Mouse (Mus musculus) left cerebral cortex, postnatal 10 days (tissue): ENCODE data around the gene Ms4a12. TPM values are rescaled to one million over a fixed set of nuclear protein-coding genes. Genes with fewer than 3 reads are reported as not detected.
A peak's percentile ranks its signal among the peaks of the same experiment; 100 is the strongest.
"Not testable (repeated sequence)": the region's sequence is repeated elsewhere in the genome, so short reads cannot be mapped to it uniquely, and the experiment has no call there.

Experiments used
- DNase-seq, 2 experiments: peaks; one replicate each; pipeline ENCODE4 v3.0.0; 2021 to 2022; ENCODE audit warnings: low spot score in 2 of 2, mixed read lengths in 1 of 2; ENCODE audit errors: extremely low spot score in 1 of 2
- intact Hi-C: fragments of 180-260 bp; cut with DNase I; formaldehyde crosslinking; loops from one replicate; pipeline ENCODE4 v1.15.1; 2025
- total RNA-seq, 2 experiments: library from RNA; stranded (reverse); gene quantifications; 2 replicates each; pipeline ENCODE4 v1.2.3; 2021

Gene Ms4a12
- total RNA-seq, result not detected

DNA sequence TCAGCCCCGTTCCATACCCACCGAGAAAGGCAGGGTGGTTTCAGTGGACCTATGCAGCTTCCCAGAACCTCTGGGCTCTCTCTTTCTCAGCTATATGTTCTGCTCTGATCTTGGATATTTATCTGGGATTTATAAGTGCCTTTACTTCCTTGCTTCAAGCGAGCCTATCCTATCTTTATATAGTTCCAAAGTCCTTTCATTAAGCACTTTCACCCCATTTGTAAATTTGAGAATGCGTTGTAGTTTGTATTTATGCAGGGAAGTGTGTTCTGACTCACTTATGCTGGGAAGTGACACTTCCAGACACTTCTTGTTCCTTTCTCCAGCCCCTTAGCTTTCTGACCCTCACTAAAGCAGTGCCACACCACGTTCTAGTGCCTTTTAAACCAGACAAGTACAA, at the start of gene Ms4a12:
Gene Ms4a12 (minus strand): TSS at position 101 of the 400 bp plus-strand sequence.
- DNase-seq, result no peak
- intact Hi-C loops, result no loop called here

DNA sequence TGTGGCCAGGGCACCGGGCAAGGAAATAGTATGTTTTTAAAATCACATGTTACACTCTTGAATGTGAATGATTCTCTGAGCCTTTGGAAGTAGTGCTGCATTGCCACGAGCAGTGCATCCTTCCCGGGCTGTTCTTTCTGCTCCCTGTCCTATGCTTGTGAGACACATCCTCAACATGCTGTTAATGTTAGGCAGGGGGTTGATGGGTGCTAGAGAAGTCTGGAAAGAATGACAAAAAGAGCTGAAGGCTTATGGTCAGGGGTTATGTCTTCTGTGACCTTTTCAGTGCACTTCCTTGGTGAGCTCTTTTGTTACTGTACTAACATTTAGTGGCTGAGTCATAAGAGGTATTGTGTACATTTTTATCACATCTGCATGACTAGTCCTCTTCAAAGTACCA, 48.0 kb upstream of the Ms4a12 start:
- no peak for DNase-seq
- intact Hi-C loops, result no loop called here

DNA sequence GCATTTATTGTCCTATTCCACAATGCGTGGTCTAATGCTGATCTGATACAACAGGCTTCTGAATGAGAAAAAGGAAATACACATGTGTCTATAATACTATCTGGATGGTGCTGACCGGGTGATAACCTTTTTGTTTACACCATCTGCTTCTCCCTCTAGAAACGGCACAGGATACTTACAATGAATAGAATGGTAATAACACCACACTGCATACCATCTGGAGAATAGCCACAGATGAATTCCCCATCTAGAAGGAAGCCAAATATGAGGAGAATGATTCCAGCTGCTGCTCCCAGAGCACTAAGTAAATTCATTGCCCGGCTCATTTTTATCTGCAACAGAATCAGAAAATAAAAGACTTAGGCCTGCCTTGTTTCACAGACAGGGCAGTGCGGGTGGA, 44.2 kb upstream of the Ms4a12 start:
- no peak for DNase-seq
- intact Hi-C loops, result no loop called here

DNA sequence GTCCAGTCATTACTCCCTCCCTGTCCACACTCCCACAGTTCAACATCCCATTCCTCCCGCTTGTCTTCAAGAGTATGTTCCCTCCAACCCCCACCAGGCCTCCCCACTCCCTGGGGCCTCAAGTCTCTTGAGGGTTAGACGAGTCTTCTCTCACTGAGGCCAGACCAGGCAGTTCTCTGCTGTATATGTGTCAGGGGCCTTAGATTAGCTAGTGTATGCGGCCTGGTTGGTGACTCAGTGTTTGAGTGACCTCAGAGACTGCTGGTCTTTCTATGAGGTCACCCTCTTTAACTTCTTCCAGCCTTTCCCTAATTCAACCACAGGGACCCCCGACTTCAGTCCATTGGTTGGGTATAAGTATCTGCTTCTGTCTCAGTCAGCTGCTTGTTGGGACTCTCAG, 34.7 kb upstream of the Ms4a12 start:
- DNase-seq, result no peak
- intact Hi-C loops, result no loop called here

DNA sequence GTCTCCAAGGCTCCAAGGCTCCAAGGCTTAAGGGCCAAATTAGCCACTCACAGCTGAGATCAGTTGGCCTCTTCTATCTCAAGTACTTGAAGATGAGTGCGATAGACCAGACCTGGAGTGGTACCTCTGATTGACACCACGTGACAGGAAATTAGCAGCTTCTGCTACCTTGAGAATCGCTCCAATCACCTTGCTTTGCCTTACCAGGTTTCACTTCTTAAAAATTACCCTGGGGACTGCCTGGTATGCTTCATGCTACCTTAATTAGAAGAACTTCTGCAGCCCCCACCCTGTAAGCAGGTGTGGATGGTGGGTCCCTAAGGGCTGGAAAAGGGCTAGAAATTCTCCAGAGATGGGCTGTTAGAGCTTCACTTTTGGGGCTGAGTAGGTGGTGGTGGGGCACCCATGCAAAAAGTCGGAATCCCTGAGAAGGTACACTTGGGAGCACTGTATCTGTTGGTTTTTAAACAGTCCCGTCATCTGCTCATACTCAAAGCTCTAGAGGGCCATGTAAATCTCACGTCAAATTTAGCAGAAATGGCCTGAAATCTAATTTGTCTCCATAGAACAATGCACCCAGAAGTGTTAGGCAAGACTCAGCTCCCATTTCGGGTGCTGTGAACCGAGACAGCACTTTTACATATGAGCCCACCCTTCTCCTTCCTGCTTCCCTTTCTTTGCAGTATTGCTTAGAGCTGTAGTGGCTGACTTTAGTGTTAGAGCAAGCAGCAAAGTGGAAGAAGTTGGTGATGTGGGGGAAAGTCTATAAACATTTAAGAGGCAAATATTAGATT, 34.0 kb upstream of the Ms4a12 start, which contains the start of gene Ms4a1:
Gene Ms4a1 (minus strand): TSS at position 190 of the 794 bp plus-strand sequence.
- DNase-seq, result no peak
- intact Hi-C loops, result no loop called here

DNA sequence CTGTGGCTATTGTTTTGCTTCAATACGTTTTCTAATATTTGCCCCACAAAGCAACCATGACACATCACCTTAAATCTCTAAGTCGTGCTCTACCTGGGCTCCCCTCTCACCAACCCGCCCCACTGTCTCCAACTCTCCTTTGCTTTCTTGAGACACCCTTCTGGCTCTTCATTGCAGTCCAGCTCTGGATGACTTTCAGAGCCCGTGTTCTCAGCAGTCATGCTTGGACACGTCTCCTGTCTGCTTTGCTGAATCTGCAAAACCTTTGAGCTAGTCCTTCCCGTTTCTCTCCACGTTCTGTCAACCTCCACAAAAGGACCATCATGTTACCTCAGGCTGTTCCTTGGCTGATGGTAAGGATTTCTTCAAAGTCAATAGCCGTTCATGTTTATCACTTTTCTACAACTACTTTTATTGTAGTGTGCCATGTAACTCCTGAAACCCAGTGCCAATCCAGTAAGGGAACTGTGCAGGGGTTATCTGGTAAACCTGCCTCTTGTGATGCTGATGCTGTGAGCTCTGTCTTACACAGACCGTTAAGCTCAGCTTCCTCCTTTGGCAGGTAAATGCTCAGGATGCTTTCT, 32.4 kb upstream of the Ms4a12 start:
- no peak for DNase-seq
- intact Hi-C loops, result no loop called here

DNA sequence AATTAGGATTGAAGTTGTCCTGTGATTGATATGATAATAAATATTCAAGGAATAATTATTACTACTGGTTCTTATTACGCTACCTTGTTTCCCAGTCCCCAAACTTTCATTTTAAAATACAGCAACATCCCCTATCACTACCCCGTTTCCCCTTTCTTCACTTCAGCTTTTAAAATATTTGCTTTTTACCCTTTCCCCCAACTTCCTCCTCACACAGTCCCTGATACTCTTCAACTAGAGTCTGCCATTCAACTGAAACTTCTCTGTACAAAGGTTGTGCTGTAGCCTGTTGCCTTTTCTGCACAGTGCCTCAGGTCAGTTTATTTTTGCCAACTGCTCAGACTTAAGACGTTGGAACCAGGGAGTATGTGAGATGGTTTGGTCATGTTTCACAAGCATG, 31.3 kb upstream of the Ms4a12 start:
- DNase-seq, result no peak
- intact Hi-C loops, result no loop called here

DNA sequence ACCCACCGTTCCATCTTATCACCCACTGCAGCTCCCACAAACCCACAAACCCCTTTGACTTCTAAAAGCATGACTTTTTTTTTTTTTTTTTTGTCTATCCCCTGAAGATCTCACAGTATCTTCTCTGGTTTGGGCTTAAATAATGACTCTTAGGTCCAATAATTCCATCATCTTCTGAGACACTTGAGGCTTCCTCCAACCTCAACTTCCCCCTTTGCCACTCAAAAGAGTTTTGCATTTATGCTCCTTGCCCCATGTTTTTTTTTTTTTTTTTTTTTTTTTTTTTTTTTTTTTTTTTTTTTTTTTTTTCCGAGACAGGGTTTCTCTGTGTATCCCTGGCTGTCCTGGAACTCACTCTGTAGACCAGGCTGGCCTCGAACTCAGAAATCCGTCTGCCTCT, 30.7 kb upstream of the Ms4a12 start:
- intact Hi-C loops, DNase-seq: not testable (repeated sequence)

DNA sequence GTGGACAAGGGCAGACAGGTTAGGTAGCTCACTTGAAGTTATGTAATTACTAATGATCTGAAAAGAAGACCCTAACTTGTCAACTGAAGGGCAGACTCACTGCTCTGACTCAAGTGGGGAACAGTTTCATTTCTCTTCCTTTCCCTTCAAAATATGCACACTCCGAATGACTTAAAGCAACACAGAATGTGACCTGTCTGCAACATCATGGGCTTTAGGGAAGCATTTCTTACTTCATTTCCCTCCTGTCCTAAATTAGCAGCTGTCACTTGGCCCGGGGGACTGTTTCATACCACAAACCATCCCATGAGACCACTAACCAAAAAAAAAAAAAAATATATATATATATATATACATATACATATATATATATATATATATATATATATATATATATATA, 29.3 kb upstream of the Ms4a12 start:
- intact Hi-C loops, result no loop called here
- no peak for DNase-seq

DNA sequence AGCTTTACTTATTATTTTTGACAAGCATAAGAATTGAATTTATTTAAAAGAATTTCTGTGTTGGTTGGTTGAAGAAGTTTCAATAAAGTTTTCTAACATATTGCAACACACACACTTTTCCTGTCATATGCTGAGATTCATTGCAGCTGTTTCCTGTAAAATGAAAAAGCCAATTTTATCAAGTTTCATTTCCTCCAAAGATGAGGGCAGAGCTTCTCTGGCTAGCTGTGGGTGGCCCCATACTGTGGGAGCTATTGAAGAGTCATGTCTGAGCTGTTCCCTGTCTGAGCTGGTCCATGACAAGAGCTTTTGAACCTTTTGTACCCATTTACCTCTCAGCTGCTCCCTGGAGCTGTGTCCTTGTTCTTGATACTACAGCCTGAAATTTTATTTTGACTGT, 12.0 kb upstream of the Ms4a12 start:
- DNase-seq, result no peak
- intact Hi-C loops, result no loop called here

DNA sequence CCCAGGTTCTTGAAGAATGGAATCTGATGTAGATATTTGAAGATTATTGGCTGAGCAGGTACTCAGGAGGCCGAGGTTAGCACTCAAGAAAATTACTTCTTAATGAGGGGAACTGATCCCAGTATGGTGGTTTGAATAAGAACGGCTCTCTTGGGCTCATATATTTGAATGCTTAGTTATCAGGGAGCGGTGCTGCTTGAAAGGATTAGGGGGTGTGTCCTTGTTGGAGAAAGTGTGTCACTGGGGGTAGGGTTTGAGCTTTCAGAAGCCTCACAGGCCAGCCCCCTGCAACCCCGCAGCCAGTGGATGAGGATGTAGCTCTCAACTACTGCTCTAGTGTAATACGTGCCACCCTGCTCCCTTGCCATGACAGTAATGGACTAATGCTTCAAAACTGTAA, 10.3 kb upstream of the Ms4a12 start:
- DNase-seq, result no peak
- intact Hi-C loops, result no loop called here

DNA sequence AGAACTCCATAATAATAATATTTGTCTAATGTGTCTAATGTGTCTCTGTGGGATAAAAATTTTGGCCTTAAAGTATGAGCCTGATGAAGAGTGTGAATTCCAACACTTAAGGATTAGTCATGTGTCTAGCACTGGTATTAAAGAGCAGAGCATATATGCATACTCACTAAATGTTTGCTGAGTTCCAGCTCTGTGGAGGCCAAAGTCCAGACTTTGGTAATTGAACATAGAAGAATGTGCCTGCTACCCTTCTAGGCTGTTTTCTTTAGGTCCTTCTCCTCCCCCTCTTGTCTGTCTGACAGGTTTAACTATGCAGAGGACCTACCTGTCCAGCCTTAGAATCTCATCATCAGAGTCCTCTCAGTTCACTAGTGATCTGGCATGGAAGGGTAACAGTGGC, 3.6 kb upstream of the Ms4a12 start:
- intact Hi-C loops, result no loop called here
- no peak for DNase-seq

DNA sequence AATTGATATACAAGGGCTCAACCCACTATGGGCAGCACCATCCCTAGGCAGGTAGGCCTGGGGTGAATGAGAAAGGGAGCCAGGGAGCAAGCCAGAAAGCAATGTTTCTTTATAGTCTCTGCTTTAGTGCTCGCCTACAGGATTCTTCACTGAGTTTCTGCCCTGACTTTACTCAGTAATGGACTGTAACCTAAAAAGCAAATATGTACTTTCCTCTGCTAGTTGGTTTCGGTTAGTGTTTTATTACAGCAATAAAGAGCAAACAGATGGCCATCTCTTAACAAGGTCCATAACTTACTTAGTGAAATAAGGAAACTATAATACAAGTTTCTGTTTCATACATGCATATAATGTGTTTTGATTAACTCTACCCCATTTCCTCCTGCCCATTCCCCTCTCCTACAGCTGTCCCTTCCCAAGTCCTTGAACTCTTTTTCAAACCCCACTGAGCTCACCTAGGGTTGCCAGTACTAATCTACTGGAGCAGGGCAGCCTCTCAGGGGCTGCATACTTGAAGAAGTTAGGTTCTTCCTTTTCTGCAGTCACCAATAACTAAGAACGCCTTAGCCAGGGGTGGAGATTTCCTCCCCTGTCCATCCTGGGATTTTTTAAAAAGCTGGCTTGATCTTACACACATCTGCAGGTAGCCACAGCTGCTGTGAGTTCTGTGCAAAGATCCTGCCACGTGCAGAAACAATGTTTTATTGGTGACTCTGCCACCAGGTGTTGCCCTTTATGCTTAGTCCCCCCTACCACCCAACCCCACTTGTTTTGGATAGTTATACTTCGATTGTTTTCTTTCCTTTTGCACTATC, 2.9 kb upstream of the Ms4a12 start:
- no peak for DNase-seq
- intact Hi-C loops, result no loop called here

DNA sequence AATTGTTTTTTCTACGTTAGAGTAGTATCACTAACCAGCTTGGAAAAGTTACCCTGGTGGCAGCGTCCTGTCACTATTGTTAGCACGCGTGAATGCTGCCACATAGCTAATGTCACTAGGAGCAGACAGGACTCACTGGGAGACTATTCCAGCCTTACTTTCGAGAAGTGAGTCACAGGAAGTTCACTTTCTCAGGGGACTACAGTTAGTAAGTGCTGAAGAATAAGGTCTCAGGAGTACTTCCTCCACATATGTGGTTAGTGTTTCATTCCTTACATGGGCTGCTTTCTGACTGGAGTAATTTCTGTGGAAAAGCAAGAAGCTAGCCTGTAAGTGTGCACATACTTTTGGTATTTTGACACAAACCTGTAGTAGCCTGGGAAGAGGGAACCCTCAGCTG, 2.0 kb upstream of the Ms4a12 start:
- intact Hi-C loops, result no loop called here
- no peak for DNase-seq

DNA sequence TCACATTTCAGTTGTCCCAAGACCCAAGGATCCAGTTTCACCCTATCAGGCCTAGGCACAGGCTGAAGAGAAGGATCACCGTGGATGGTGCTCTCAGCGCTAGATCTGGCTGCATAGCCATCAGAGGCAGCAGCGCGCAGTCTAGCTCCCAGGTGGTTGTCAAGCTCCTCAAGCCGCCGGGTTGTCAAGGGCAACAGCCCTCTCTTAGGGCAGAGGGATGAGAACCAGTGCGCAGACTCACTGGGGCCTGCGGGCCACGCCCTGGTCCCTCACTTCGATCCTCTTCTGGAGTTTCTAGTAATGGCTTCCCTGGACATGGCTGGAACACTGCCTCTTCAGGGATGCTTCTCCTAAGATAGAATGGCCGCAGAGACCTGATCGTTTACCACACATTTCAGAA, 35.7 kb downstream of the Ms4a12 start, which contains the start of gene Ms4a13:
Gene Ms4a13 (minus strand): TSS at position 192 of the 400 bp plus-strand sequence.
- intact Hi-C loops, result no loop called here
- peak in 1 of 2 experiments; percentile 16 for DNase-seq

DNA sequence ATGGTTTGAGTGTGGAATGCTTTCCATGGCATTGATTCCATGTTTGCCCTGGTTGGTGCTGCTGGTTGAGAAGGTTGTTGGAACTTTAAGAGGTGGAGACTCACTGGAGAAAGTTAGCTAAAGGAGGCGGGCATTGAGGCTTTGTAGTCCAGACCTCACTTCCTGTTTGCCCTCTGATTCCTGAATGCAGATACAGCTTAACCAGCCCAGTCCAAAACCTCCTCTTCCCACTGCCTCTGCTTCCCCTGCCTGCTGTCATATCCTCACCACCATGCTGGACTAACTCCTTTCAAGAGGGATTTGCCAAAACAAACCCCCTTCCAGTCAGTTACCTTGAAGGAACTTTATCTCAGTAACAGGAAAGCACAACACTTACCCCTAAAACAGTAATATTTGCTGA, 39.7 kb downstream of the Ms4a12 start:
- intact Hi-C loops, result no loop called here
- DNase-seq, result no peak

DNA sequence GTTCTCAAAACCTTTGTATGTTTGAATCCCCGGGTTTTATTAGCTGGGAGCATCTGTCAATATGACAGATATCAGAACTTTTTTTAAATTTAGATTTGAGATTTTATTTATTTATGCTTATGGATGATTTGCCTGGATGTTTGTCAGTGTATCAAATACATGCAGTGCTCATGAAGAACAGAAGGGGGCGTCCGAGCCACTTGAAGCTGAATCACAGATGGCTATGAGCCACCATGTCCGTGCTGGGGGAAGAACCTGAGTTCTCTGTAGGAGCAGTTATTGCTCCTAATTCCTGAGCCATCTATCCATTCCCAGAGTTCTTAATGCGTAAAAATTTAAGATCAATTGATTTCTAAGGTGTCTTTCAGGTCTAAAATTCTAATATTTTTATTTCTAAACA, 48.1 kb downstream of the Ms4a12 start:
- no peak for DNase-seq
- intact Hi-C loops, result no loop called here

DNA sequence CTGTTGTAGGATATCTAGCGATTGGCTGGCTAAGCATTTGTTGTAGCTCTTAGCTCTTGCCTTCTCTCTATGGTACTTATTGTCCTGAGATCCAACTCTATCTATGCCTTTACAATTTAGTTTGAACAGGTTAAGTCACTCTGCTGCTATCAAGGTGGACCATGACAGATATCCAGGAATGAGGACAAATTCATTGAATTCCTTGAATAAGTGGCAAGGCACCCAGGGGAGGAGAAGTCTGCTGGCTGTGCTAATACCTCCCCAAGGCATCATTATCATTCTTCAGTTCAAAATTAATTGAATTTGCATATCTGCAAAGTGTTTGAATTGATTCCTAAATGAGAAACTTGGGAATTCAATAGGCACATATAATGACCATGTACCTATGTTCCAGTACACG, 54.8 kb downstream of the Ms4a12 start:
- DNase-seq, result no peak

DNA sequence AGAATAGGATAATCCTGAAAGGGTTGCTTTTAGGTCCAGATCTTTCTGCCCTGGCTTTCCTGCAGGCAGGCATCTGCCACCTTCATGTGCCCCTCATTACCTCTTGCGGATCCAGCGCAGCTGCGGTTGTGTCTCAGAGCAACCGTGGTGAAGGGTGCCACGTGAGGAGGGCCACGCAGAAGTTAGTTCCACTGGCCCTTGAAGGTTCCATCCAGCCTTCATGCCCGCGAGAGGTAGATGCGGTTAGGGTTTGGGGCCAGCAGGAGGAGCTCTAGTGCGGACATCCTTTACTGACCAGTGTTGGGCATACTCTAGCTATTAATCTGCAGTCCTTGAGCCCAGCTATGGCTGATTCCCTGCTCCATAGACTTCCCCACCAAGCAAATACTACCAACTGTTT, 67.1 kb downstream of the Ms4a12 start, which contains the start of gene 1700025F22Rik:
Gene 1700025F22Rik (minus strand): TSS at position 149 of the 400 bp plus-strand sequence.
- DNase-seq, result no peak
- intact Hi-C loops, result no loop called here

More for the DNA sequence above, 54.8 kb downstream of the Ms4a12 start:
- intact Hi-C loops, result no loop called here
